Mouse (Mus musculus) bone marrow macrophage, adult 2 months (primary cell): Measurements from ENCODE around the gene Ncs1.

Experiments
- CTCF ChIP-seq: IDR thresholded peaks from 2 replicates; pipeline ENCODE4 v1.5.1; 2012; ENCODE audit warnings: low read depth, mild to moderate bottlenecking, low read length, moderate library complexity
- POLR2A ChIP-seq: IDR thresholded peaks from 2 replicates; pipeline ENCODE4 v1.6.1; 2012; ENCODE audit warnings: mild to moderate bottlenecking, low read depth, low read length, borderline replicate concordance

DNA sequence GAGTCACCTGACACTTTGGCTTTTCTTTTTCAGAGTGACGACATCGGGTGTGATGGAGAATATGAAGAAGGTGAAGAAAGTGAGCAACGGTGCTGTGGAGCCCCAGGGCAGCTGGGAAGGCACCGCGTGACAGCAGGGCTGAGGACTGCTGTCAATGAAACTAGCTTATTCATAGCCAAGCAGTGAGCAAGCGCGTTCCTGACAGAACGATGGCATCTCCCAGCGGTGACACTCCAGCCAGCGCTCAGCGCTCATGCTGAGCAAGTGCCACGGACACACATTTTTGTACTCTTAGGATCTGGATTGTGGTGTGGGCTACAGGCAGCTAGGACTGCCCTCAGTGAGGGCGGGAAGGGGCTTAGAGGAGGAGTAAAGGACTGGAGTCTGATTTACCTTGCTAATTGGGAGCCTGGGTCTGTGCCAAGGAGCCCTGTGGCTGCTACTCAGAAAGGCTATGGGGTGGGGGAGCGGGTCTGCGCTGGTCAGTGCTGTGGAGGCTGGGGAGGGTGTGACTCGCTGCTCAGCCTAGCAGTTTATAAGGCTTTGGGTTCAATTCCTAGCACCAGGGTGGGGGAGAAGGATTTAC is 31.3 kb upstream of the Ncs1 start:
- no peak for TF ChIP-seq CTCF
- TF ChIP-seq POLR2A = no peak
